Mouse (Mus musculus) heart, embryonic 16.5 days (tissue): ENCODE data around the gene Actn1. TPM values are rescaled to one million over a fixed set of nuclear protein-coding genes. Genes with fewer than 3 reads are reported as not detected.

ENCODE experiments used
- ATAC-seq: fragments of 200-750 bp; cut with Nextera tagmentation; replicated peaks from 2 replicates; pipeline ENCODE4 v1.8.0; 2017; ENCODE audit warnings: moderate number of reproducible peaks; ENCODE audit not compliant: insufficient read depth, low FRiP score; ENCODE audit errors: extremely low read depth
- H3K27ac ChIP-seq: fragments of 300-500 bp; sonication (generic); 2 replicates; pipeline ENCODE4 v1.5.1; 2014; ENCODE audit warnings: mild to moderate bottlenecking, low read length, control low read depth, moderate library complexity
- H3K27me3 ChIP-seq: fragments of 300-500 bp; sonication (generic); 2 replicates; pipeline ENCODE4 v1.6.1; 2014; ENCODE audit warnings: low read length, mixed read lengths; ENCODE audit not compliant: control insufficient read depth, insufficient read depth
- H3K36me3 ChIP-seq: fragments of 300-500 bp; sonication (generic); 2 replicates; pipeline ENCODE4 v1.6.1; 2014; ENCODE audit not compliant: control insufficient read depth, insufficient read depth
- H3K4me1 ChIP-seq: fragments of 300-500 bp; sonication (generic); 2 replicates; pipeline ENCODE4 v1.6.1; 2014; ENCODE audit warnings: low read length, mixed read lengths; ENCODE audit not compliant: control insufficient read depth, insufficient read depth
- H3K4me2 ChIP-seq: fragments of 300-500 bp; sonication (generic); 2 replicates; pipeline ENCODE4 v1.6.1; 2014; ENCODE audit warnings: low read depth, mild to moderate bottlenecking, control low read depth, low read length
- H3K4me3 ChIP-seq: fragments of 300-500 bp; sonication (generic); 2 replicates; pipeline ENCODE4 v1.5.1; 2014; ENCODE audit warnings: mild to moderate bottlenecking, control low read depth, low read length
- H3K9ac ChIP-seq: fragments of 300-500 bp; sonication (generic); 2 replicates; pipeline ENCODE4 v1.6.1; 2014; ENCODE audit warnings: low read length, control low read depth
- H3K9me3 ChIP-seq: fragments of 300-500 bp; sonication (generic); replicated peaks from 2 replicates; pipeline ENCODE4 v1.6.1; 2016; ENCODE audit warnings: low read length; ENCODE audit not compliant: control insufficient read depth
- WGBS: fragments of 180-500 bp; shearing (Covaris S2); extraction: QIAGEN DNeasy Blood & Tissue Kit; methylation state at CpG from one replicate; pipeline ENCODE4 v1.1.7; 2014; 5-methylcytosine and 5-hydroxymethylcytosine counted together
- polyA plus RNA-seq: library from polyadenylated mRNA; unstranded; fragments of >200 nt; fragmentation: Nextera tagmentation; extraction: Ambion mirVana; gene quantifications from 2 replicates; pipeline ENCODE4 v1.2.1, GENCODE M21; 2015

The Actn1 gene
- polyA plus RNA-seq, 1 experiment from 2014 or later, result 31.0 TPM

DNA sequence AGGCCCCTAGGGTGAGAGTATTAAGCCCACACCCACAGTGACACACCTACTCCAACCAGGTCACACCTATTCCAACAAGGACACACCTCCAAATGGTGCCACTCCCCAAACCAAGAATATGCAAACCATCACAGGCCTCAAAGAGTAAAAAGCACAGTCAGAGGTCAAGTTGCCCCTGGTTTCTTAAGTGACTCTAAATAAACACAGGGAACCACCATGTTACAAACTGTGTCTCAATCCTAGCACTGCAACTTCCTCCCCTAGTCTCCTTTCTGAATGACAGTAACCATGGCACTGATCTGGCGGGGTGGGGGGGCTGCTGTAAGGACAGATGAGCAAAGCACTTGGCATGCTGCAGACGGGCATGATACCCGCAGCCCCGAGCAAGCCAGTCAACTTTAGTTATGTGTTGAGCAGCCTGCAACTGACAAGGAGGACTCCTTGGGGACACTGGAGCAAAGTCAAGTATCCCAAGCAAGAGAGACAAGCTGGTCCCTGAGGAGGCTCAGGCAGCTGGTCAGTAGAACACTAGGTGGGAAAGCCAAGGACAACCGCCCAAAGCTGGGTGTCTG is 132.9 kb downstream of the Actn1 start:
- H3K36me3 ChIP-seq, result peaks cover 8% of the 10 kb centered on the region
- H3K4me2 ChIP-seq, result no peak overlapping the region
- no peak for ATAC-seq
- H3K4me3 ChIP-seq, result no peak overlapping the region
- H3K9ac ChIP-seq, result no peak overlapping the region
- no peaks in the 10 kb centered on the region for H3K27me3 ChIP-seq
- WGBS, result 87% methylated on average over 5 of the region's 5 CpGs
- H3K27ac ChIP-seq, result no peak overlapping the region
- H3K9me3 ChIP-seq, result no peaks in the 10 kb centered on the region
- H3K4me1 ChIP-seq, result peaks cover 47% of the 10 kb centered on the region

DNA sequence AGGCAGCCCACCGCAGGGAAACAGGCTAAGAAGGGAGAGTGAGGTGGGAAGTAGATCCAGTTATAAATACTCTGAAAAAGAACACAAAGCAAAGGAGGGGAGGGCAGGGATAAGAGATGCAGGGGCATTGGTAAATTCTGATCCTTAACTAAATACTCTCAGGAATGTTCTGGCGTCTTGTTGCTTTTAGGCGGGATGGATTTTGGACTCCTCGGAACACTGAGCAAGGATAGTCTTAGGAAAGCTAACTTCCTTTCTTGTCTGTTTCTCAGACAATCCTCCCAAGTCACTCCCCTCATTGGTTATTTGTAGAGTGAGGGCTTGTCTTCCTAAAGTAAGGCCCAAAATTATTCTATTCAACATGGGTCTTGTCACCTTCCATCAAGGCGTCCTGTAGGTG is 134.9 kb downstream of the Actn1 start:
- Histone ChIP-seq H3K9ac (no peak overlapping the region), H3K4me1 (peaks cover 37% of the 10 kb centered on the region), H3K36me3 (peaks cover 12% of the 10 kb centered on the region), H3K27ac (no peak overlapping the region), H3K9me3 (no peaks in the 10 kb centered on the region), H3K4me2 (no peak overlapping the region), H3K4me3 (no peak overlapping the region), H3K27me3 (no peaks in the 10 kb centered on the region)
- no peak for ATAC-seq
- 89% methylated on average over 5 of the region's 5 CpGs for WGBS

DNA sequence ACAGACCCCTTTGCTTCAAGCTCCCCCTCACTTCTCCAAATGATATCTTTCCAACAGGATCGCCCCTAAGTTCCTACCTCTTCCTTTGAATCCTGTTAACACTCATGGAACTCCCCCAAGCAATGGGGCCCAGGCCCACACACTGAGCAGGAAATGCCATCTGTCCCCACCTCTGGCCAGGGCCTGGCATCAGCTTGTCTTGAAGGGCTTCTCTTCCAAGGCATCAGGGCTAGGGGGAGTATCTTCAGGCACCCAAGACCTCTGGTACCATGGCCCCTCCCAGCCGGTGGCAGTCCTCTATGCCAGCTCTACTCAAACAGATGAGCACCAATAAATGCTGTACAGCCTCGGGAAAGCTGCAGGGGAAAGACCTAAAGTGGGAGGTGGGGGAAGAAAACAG is 135.4 kb downstream of the Actn1 start:
- Histone ChIP-seq H3K27me3 (no peaks in the 10 kb centered on the region), H3K9me3 (no peaks in the 10 kb centered on the region), H3K4me2 (no peak overlapping the region), H3K36me3 (peaks cover 16% of the 10 kb centered on the region), H3K27ac (no peak overlapping the region), H3K4me1 (peaks cover 32% of the 10 kb centered on the region), H3K9ac (no peak overlapping the region), H3K4me3 (no peak overlapping the region)
- 74% methylated on average over 3 of the region's 3 CpGs for WGBS
- ATAC-seq, result no peak

DNA sequence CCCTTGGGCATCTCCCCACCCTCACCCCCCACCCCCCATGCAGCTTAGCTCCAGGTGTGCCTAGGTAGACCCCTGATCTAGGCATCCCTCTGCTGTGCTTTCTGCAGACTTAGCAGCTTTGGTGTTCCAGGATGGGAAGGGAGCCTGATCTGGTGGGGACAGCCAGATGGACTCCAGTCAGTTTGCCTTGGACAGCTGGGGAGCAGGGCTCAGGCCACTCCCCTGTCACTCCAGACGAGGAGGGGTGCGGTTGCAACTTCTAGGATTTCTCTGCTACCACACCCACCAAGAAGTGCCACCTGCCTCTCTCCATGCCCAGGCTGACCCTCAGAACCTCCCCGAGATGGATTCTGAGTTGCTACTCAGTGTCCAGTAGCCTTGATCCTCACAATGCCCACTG is 136.0 kb downstream of the Actn1 start:
- Histone ChIP-seq H3K36me3 (peaks cover 18% of the 10 kb centered on the region), H3K27ac (no peak overlapping the region), H3K9me3 (no peaks in the 10 kb centered on the region)

GRCm38 (mm10) chr12:80123227-80123803 is 136.9 kb downstream of the Actn1 start:
- H3K4me1 ChIP-seq, result peaks cover 25% of the 10 kb centered on the region
- no peak overlapping the region for H3K4me3 ChIP-seq
- H3K9ac ChIP-seq, result no peak overlapping the region
- no peaks in the 10 kb centered on the region for H3K27me3 ChIP-seq
- peaks cover 18% of the 10 kb centered on the region for H3K36me3 ChIP-seq
- WGBS, result 28% methylated on average over 4 of the region's 4 CpGs
- ATAC-seq, result peak; percentile 47; the same call in 1 of the 2 replicates
- H3K4me2 ChIP-seq, result no peak overlapping the region
- H3K27ac ChIP-seq, result peak overlapping the region; percentile 54
- H3K9me3 ChIP-seq, result no peaks in the 10 kb centered on the region

More for the DNA sequence above, 136.0 kb downstream of the Actn1 start:
- Histone ChIP-seq H3K4me1 (peaks cover 26% of the 10 kb centered on the region), H3K9ac (no peak overlapping the region), H3K4me3 (no peak overlapping the region), H3K27me3 (no peaks in the 10 kb centered on the region), H3K4me2 (no peak overlapping the region)
- no peak for ATAC-seq
- 78% methylated on average over 3 of the region's 3 CpGs for whole genome bisulfite sequencing

GRCm38 (mm10) chr12:80121438-80121837 is 138.7 kb downstream of the Actn1 start:
- H3K27ac ChIP-seq, result no peak overlapping the region; the same call in 1 of the 2 replicates
- H3K4me3 ChIP-seq, result no peak overlapping the region
- H3K4me1 ChIP-seq, result peaks cover 31% of the 10 kb centered on the region
- peaks cover 14% of the 10 kb centered on the region; the same call in 1 of the 2 replicates for H3K36me3 ChIP-seq
- no peaks in the 10 kb centered on the region for H3K9me3 ChIP-seq
- no peak for ATAC-seq
- WGBS, result 76% methylated on average over 1 of the region's 1 CpGs
- no peak overlapping the region for H3K4me2 ChIP-seq
- no peaks in the 10 kb centered on the region for H3K27me3 ChIP-seq
- H3K9ac ChIP-seq, result no peak overlapping the region

DNA sequence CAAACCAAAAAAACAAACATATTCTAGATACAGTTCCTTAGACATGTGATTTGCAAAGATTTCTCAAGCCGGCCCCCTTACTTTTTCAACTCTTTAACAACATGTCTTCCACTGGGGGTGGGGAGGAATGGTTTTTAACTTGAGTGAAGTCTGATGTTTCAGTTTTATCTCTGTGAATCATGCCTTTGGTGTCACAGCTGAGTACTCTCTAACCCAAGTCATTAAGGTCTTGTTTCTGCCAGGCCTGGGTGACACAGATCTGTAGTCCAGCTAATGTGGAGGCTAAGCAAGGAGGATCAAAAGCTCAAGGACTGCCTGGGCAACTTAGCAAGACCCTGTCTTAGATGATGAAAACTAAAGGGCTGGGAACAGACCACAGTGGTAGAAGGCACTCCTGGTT is 141.6 kb downstream of the Actn1 start:
- H3K4me1 ChIP-seq, result peaks cover 29% of the 10 kb centered on the region
- H3K36me3 ChIP-seq, result peaks cover 10% of the 10 kb centered on the region; the same call in 1 of the 2 replicates
- no peak overlapping the region for H3K4me2 ChIP-seq
- WGBS, result 89% methylated on average over 1 of the region's 1 CpGs
- no peak overlapping the region for H3K27ac ChIP-seq
- ATAC-seq, result no peak
- H3K27me3 ChIP-seq, result no peaks in the 10 kb centered on the region
- no peak overlapping the region for H3K9ac ChIP-seq
- H3K4me3 ChIP-seq, result no peak overlapping the region
- no peaks in the 10 kb centered on the region for H3K9me3 ChIP-seq

Other genes with a start within 250 kb of the Actn1 start
- gene Zfp36l1, start 147.4 kb downstream of the Actn1 start, polyA plus RNA-seq, result 85.5 and 90.1 TPM in 2 replicates
- gene Dcaf5, start 176.2 kb upstream of the Actn1 start, polyA plus RNA-seq, result 9.6 and 12.4 TPM in 2 replicates
- 17.0 and 17.9 TPM in 2 replicates for gene Exd2, start 202.7 kb upstream of the Actn1 start, polyA plus RNA-seq